ENCODE assay signal across 8 mouse cellular contexts in the genomic region with DNA sequence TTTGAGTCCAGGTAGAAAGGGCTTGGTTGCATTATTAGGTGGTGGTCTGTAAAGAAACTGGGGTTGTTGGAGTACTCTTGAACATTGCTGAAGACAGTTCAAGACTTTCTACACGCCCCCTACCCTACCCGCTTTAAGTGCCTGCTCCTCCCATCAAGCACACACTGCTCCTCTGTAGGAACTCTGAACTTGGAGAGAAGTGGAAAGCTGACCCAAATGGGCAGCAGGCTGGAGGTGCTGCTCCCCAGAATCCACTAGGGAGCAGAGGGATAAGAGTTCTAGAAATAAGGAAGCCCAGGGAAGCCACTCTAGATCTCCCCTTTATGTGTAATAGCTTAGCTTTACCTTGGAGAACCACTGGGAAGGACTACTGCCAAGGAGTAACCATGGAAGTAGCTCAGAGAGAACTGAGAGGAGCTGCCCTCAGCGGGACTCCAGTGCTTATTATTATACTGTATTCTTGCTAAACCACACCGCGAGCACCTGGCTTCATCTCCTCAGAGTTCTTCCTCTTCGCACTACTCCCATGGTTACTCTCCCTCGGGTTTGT. TPM values are rescaled to one million over a fixed set of nuclear protein-coding genes. Genes with fewer than 3 reads are reported as not detected.
DNase-seq lines count a peak whose midpoint lies in the region; ATAC-seq and TF ChIP-seq lines count a peak whose summit lies in the region.

No protein-coding gene starts in this region.

- peak overlapping the region; percentile 90 for H3K9ac ChIP-seq in intestine, embryonic 15.5 days
- H3K9ac ChIP-seq in midbrain, embryonic 15.5 days: peak overlapping the region; percentile 56; the same call in 1 of the 2 replicates

- no peak for TF ChIP-seq CTCF in layer of hippocampus, adult 2 months (conservative IDR thresholded peaks at IDR 0.05)

- peak overlapping the region; percentile 61 for H3K4me3 ChIP-seq in layer of hippocampus, adult 2 months
- peak overlapping the region; percentile 90 for H3K4me3 ChIP-seq in forebrain, embryonic 10.5 days
- peak overlapping the region; percentile 86 for H3K4me3 ChIP-seq in intestine, embryonic 15.5 days (replicated peaks)
- H3K4me3 ChIP-seq in midbrain, embryonic 15.5 days: peak overlapping the region; percentile 67

- no peak for DNase-seq in layer of hippocampus, adult 2 months (ENCODE audit: low spot score in 2 of 2)
- DNase-seq in layer of hippocampus, adult 8-10 months (ENCODE audit: low spot score in 2 of 2): no peak
- peak; percentile 38 for DNase-seq in forebrain, embryonic 10.5 days (ENCODE audit: extremely low spot score, low spot score)
- DNase-seq in cerebellum, postnatal 25 days: no peak
- no peak for DNase-seq in layer of hippocampus, adult 11-12 months (ENCODE audit: low spot score)

- H3K27me3 ChIP-seq in forebrain, embryonic 10.5 days (ENCODE audit: poor library complexity, severe bottlenecking): peaks cover 30% of the 10 kb centered on the region
- H3K27me3 ChIP-seq in intestine, embryonic 15.5 days (replicated peaks): no peaks in the 10 kb centered on the region
- H3K27me3 ChIP-seq in midbrain, embryonic 15.5 days (replicated peaks): 0 out of 2 replicates have a peak, but pooled peaks cover 6% of the 10 kb centered on the region

- H3K4me1 ChIP-seq in forebrain, embryonic 10.5 days: peaks cover 45% of the 10 kb centered on the region
- peaks cover 24% of the 10 kb centered on the region for H3K4me1 ChIP-seq in intestine, embryonic 15.5 days (replicated peaks)
- H3K4me1 ChIP-seq in midbrain, embryonic 15.5 days: peaks cover 31% of the 10 kb centered on the region

- 11% methylated on average over 7 of the region's 7 CpGs for WGBS in forebrain, embryonic 10.5 days
- WGBS in intestine, embryonic 15.5 days: 8% methylated on average over 7 of the region's 7 CpGs
- WGBS in midbrain, embryonic 15.5 days: 13% methylated on average over 7 of the region's 7 CpGs

- peak overlapping the region; percentile 62 for H3K4me2 ChIP-seq in intestine, embryonic 15.5 days (replicated peaks)
- peak overlapping the region; percentile 99 for H3K4me2 ChIP-seq in midbrain, embryonic 15.5 days

- H3K27ac ChIP-seq in layer of hippocampus, adult 2 months: peak overlapping the region; percentile 65
- H3K27ac ChIP-seq in forebrain, embryonic 10.5 days: peak overlapping the region; percentile 96
- peak overlapping the region; percentile 93 for H3K27ac ChIP-seq in intestine, embryonic 15.5 days
- H3K27ac ChIP-seq in midbrain, embryonic 15.5 days: no peak overlapping the region

- H3K9me3 ChIP-seq in forebrain, embryonic 10.5 days: no peaks in the 10 kb centered on the region
- H3K9me3 ChIP-seq in intestine, embryonic 15.5 days: no peaks in the 10 kb centered on the region
- H3K9me3 ChIP-seq in midbrain, embryonic 15.5 days: no peaks in the 10 kb centered on the region

- H3K36me3 ChIP-seq in forebrain, embryonic 10.5 days (replicated peaks): 0 out of 2 replicates have a peak, but pooled peaks cover 5% of the 10 kb centered on the region
- H3K36me3 ChIP-seq in intestine, embryonic 15.5 days: no peaks in the 10 kb centered on the region
- H3K36me3 ChIP-seq in midbrain, embryonic 15.5 days (replicated peaks): no peaks in the 10 kb centered on the region

- ATAC-seq in intestine, embryonic 15.5 days: peak; percentile 42
- 0 out of 2 replicates have a peak, but pooled peaks have one; percentile 8 for ATAC-seq in midbrain, embryonic 15.5 days (replicated peaks)
- no peak for ATAC-seq in megakaryocyte-erythroid progenitor cell, adult 5-6 weeks (replicated peaks; ENCODE audit: low FRiP score, low TSS enrichment, poor library complexity, severe bottlenecking)

RNA-seq across cellular contexts. Expression of gene Ptpn21, which starts 0.7 kb away (rescaled TPM):
- 1 to 10 TPM; 6.9 to 9.0 TPM for total RNA-seq in layer of hippocampus, adult 2 months (2021)
- 1 to 10 TPM; 7.0 to 9.7 (median 9.4) TPM for total RNA-seq in layer of hippocampus, adult 8-10 months (2022)
- 7.4 TPM in 2 replicates for polyA plus RNA-seq in forebrain, embryonic 10.5 days (2016; fragmentation: Nextera tagmentation; extraction: Ambion mirVana)
- polyA plus RNA-seq in intestine, embryonic 15.5 days (2015; fragmentation: Nextera tagmentation; extraction: Ambion mirVana): 7.7 TPM in 2 replicates
- 4.7 and 5.0 TPM in 2 replicates for polyA plus RNA-seq in midbrain, embryonic 15.5 days (2015; fragmentation: Nextera tagmentation; extraction: Ambion mirVana)
- 3.0 and 7.5 TPM in 2 replicates for total RNA-seq in megakaryocyte-erythroid progenitor cell, adult 5-6 weeks (2014; fragmentation: Nextera tagmentation)
- 1.6 and 4.7 TPM in 2 replicates for total RNA-seq in megakaryocyte-erythroid progenitor cell, adult 5-6 weeks (2017)

RNA-seq across cellular contexts. Expression of gene Zc3h14, which starts 8.9 kb away (rescaled TPM):
- total RNA-seq in layer of hippocampus, adult 2 months (2021): 100 to 1,000 TPM; 100 to 101 TPM
- 100 to 1,000 TPM in 2 of 4 experiments, 10 to 100 TPM in 2; 96.6 to 114 (median 101) TPM for total RNA-seq in layer of hippocampus, adult 8-10 months (2022)
- 133 and 141 TPM in 2 replicates for polyA plus RNA-seq in forebrain, embryonic 10.5 days (2016; fragmentation: Nextera tagmentation; extraction: Ambion mirVana)
- polyA plus RNA-seq in intestine, embryonic 15.5 days (2015; fragmentation: Nextera tagmentation; extraction: Ambion mirVana): 86.2 and 98.3 TPM in 2 replicates
- polyA plus RNA-seq in midbrain, embryonic 15.5 days (2015; fragmentation: Nextera tagmentation; extraction: Ambion mirVana): 105 and 106 TPM in 2 replicates
- total RNA-seq in megakaryocyte-erythroid progenitor cell, adult 5-6 weeks (2014; fragmentation: Nextera tagmentation): 186 and 193 TPM in 2 replicates
- total RNA-seq in megakaryocyte-erythroid progenitor cell, adult 5-6 weeks (2017): 106 and 111 TPM in 2 replicates
